Mouse (Mus musculus): ENCODE measurements around the gene Hmga2. TPM values are rescaled to one million over a fixed set of nuclear protein-coding genes. Genes with fewer than 3 reads are reported as not detected.

The Hmga2 gene
- polyA plus RNA-seq, 1 experiment from 2014 or later = 7.8 TPM

GRCm38 (mm10) chr10:120390912-120391835 is 85.1 kb downstream of the Hmga2 start:
- ATAC-seq (replicated peaks; ENCODE audit: low FRiP score, low read depth) (no peak), DNase-seq (ENCODE audit: low spot score) (peak; percentile 83)
- 16% methylated on average over 28 of the region's 28 CpGs for WGBS
- TF ChIP-seq CTCF (IDR thresholded peaks at IDR 0.05; ENCODE audit: low read depth) = no peak
- H3K27ac ChIP-seq = peak overlapping the region; percentile 90
- H3K4me2 ChIP-seq (ENCODE audit: low read length) = peak overlapping the region; percentile 44
- H3K4me3 ChIP-seq (replicated peaks; ENCODE audit: low read depth, low read length) = 0 out of 2 replicates have a peak overlapping the region, but pooled peaks have one; percentile 13
- H3K27me3 ChIP-seq (ENCODE audit: insufficient read depth, low read length) = no peaks in the 10 kb centered on the region
- no peak overlapping the region for H3K9ac ChIP-seq (ENCODE audit: low read depth, low read length)
- no peaks in the 10 kb centered on the region for H3K36me3 ChIP-seq (ENCODE audit: insufficient read depth, low read length)
- no peaks in the 10 kb centered on the region for H3K9me3 ChIP-seq (replicated peaks; ENCODE audit: low read length)
- peaks cover 34% of the 10 kb centered on the region for H3K4me1 ChIP-seq (replicated peaks; ENCODE audit: insufficient read depth, low read length)

DNA sequence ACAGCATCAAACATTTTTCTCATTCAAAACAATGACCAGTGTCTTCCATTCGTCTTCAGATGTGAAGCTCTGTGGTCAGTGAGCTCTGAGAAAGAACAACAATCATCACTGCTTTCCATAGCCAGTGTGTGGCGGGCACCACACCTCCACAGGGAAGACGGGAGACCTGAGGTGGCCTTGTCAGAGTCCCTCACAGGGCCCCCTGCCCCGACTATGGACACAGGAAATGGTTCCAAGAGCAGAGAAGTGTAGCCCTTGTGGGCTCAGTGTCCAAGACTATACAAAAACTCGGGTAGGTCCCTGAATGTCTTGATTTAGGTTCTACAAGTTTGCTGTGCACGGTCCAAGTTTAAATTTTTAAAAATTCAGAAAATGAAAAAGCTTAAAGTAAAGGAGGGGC is 86.6 kb downstream of the Hmga2 start:
- DNase-seq (ENCODE audit: low spot score) = no peak

GRCm38 (mm10) chr10:120388966-120389365 is 87.3 kb downstream of the Hmga2 start:
- Histone ChIP-seq H3K4me3 (replicated peaks; ENCODE audit: low read depth, low read length) (no peak overlapping the region), H3K9ac (ENCODE audit: low read depth, low read length) (no peak overlapping the region), H3K4me1 (replicated peaks; ENCODE audit: insufficient read depth, low read length) (peaks cover 50% of the 10 kb centered on the region), H3K4me2 (ENCODE audit: low read length) (peak overlapping the region; percentile 23; the same call in 1 of the 2 replicates), H3K36me3 (ENCODE audit: insufficient read depth, low read length) (no peaks in the 10 kb centered on the region), H3K27ac (peak overlapping the region; percentile 75), H3K9me3 (replicated peaks; ENCODE audit: low read length) (no peaks in the 10 kb centered on the region), H3K27me3 (ENCODE audit: insufficient read depth, low read length) (no peaks in the 10 kb centered on the region)
- 21% methylated on average over 10 of the region's 10 CpGs for WGBS
- no peak for ATAC-seq (replicated peaks; ENCODE audit: low FRiP score, low read depth)
- no peak for TF ChIP-seq CTCF (IDR thresholded peaks at IDR 0.05; ENCODE audit: low read depth)
- DNase-seq (ENCODE audit: low spot score) = peak; percentile 71

More for the DNA sequence above, 86.6 kb downstream of the Hmga2 start:
- no peaks in the 10 kb centered on the region for H3K36me3 ChIP-seq (ENCODE audit: insufficient read depth, low read length)
- H3K4me3 ChIP-seq (replicated peaks; ENCODE audit: low read depth, low read length) = no peak overlapping the region
- peak overlapping the region; percentile 90 for H3K27ac ChIP-seq
- peaks cover 44% of the 10 kb centered on the region for H3K4me1 ChIP-seq (replicated peaks; ENCODE audit: insufficient read depth, low read length)
- ATAC-seq (replicated peaks; ENCODE audit: low FRiP score, low read depth) = no peak
- TF ChIP-seq CTCF (IDR thresholded peaks at IDR 0.05; ENCODE audit: low read depth) = no peak
- H3K9ac ChIP-seq (ENCODE audit: low read depth, low read length) = no peak overlapping the region
- H3K9me3 ChIP-seq (replicated peaks; ENCODE audit: low read length) = no peaks in the 10 kb centered on the region
- peak overlapping the region; percentile 26; the same call in 1 of the 2 replicates for H3K4me2 ChIP-seq (ENCODE audit: low read length)
- 37% methylated on average over 6 of the region's 6 CpGs for WGBS
- H3K27me3 ChIP-seq (ENCODE audit: insufficient read depth, low read length) = no peaks in the 10 kb centered on the region

GRCm38 (mm10) chr10:120388400-120388871 is 87.8 kb downstream of the Hmga2 start:
- peak; percentile 86 for DNase-seq (ENCODE audit: low spot score)
- H3K9ac ChIP-seq (ENCODE audit: low read depth, low read length) = no peak overlapping the region
- WGBS = 17% methylated on average over 8 of the region's 8 CpGs
- H3K36me3 ChIP-seq (ENCODE audit: insufficient read depth, low read length) = no peaks in the 10 kb centered on the region
- peak; percentile 19; the same call in 1 of the 2 replicates for ATAC-seq (replicated peaks; ENCODE audit: low FRiP score, low read depth)
- peak; percentile 43; the same call in 1 of the 2 replicates for TF ChIP-seq CTCF (IDR thresholded peaks at IDR 0.05; ENCODE audit: low read depth)
- no peak overlapping the region for H3K4me3 ChIP-seq (replicated peaks; ENCODE audit: low read depth, low read length)
- no peaks in the 10 kb centered on the region for H3K9me3 ChIP-seq (replicated peaks; ENCODE audit: low read length)
- peak overlapping the region; percentile 23 for H3K4me2 ChIP-seq (ENCODE audit: low read length)
- peak overlapping the region; percentile 75 for H3K27ac ChIP-seq
- H3K27me3 ChIP-seq (ENCODE audit: insufficient read depth, low read length) = no peaks in the 10 kb centered on the region
- peaks cover 50% of the 10 kb centered on the region for H3K4me1 ChIP-seq (replicated peaks; ENCODE audit: insufficient read depth, low read length)

DNA sequence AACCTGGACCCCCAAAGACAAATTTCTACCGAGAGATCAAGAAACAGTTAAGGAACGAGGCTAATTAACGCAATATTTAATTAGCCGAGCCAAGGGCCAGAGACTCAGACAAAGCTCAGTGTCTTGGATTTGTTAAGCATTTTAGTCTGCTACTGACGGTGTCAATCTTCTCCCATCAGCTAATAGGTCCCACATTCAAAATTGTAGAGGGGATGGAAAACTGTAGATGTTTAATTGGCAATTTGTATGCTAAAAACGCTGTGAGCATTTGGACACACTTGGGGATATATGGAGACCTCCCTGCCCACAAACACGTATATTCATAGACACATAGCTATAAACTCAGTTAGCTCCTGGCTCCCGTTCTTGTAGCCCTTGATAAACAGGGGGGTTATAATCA is 89.2 kb downstream of the Hmga2 start:
- Histone ChIP-seq H3K9me3 (replicated peaks; ENCODE audit: low read length) (no peaks in the 10 kb centered on the region), H3K27ac (no peak overlapping the region), H3K4me2 (ENCODE audit: low read length) (no peak overlapping the region), H3K4me1 (replicated peaks; ENCODE audit: insufficient read depth, low read length) (peaks cover 46% of the 10 kb centered on the region), H3K36me3 (ENCODE audit: insufficient read depth, low read length) (no peaks in the 10 kb centered on the region), H3K27me3 (ENCODE audit: insufficient read depth, low read length) (no peaks in the 10 kb centered on the region), H3K4me3 (replicated peaks; ENCODE audit: low read depth, low read length) (no peak overlapping the region), H3K9ac (ENCODE audit: low read depth, low read length) (no peak overlapping the region)
- no peak for TF ChIP-seq CTCF (IDR thresholded peaks at IDR 0.05; ENCODE audit: low read depth)
- 78% methylated on average over 8 of the region's 8 CpGs for WGBS
- ATAC-seq (replicated peaks; ENCODE audit: low FRiP score, low read depth) = no peak
- DNase-seq (ENCODE audit: low spot score) = no peak

- no peak for TF ChIP-seq CTCF (IDR thresholded peaks at IDR 0.05; ENCODE audit: low read depth)
- Histone ChIP-seq H3K9ac (ENCODE audit: low read depth, low read length) (no peak overlapping the region), H3K4me2 (ENCODE audit: low read length) (peak overlapping the region; percentile 8; the same call in 1 of the 2 replicates), H3K4me1 (replicated peaks; ENCODE audit: insufficient read depth, low read length) (peaks cover 35% of the 10 kb centered on the region), H3K36me3 (ENCODE audit: insufficient read depth, low read length) (no peaks in the 10 kb centered on the region), H3K27me3 (ENCODE audit: insufficient read depth, low read length) (no peaks in the 10 kb centered on the region), H3K27ac (0 out of 2 replicates have a peak overlapping the region, but pooled peaks have one; percentile 19), H3K4me3 (replicated peaks; ENCODE audit: low read depth, low read length) (no peak overlapping the region), H3K9me3 (replicated peaks; ENCODE audit: low read length) (no peaks in the 10 kb centered on the region)
- 32% methylated on average over 10 of the region's 10 CpGs for WGBS
- ATAC-seq (replicated peaks; ENCODE audit: low FRiP score, low read depth) (no peak), DNase-seq (ENCODE audit: low spot score) (peak; percentile 69)
These were observed 91.3 kb downstream of the Hmga2 start for GRCm38 (mm10) chr10:120384797-120385600.
